Mouse (Mus musculus): Measurements from ENCODE around the gene Cldnd2. TPM values are rescaled to one million over a fixed set of nuclear protein-coding genes. Genes with fewer than 3 reads are reported as not detected.

Cldnd2 gene
- total and polyA plus RNA-seq, 2 experiments from 2014 or later = not detected

DNA sequence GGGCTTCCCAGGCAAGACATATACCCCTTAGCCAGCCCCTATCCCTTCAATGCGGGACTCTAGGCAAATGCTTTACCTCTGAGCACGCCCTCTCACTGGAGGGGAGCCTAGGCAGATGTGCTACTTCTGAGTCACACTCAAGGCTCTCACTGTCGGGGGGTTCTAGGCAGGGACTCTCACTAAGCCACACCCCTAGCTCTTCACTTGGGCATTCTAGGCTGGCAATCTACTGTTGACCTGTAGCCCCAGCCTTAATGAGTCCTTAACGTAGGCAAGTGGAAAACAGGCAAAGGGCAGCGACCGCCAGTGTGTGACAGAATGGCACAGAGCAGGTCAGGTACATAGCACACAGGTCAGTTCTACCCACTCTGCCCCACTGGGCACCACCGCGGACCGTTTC is 50.3 kb downstream of the Cldnd2 start:
- DNase-seq (ENCODE audit: low spot score) (no peak), ATAC-seq (ENCODE audit: low FRiP score) (peak; percentile 8; the same call in 1 of the 2 replicates)
- H3K36me3 ChIP-seq (ENCODE audit: insufficient read depth, low read length) = no peaks in the 10 kb centered on the region
- no peaks in the 10 kb centered on the region for H3K27me3 ChIP-seq (ENCODE audit: insufficient read depth, low read length)
- peaks cover 4% of the 10 kb centered on the region; the same call in 1 of the 2 replicates for H3K4me1 ChIP-seq (ENCODE audit: insufficient read depth, low read length)
- H3K27ac ChIP-seq (ENCODE audit: low read depth, low read length) = 0 out of 2 replicates have a peak overlapping the region, but pooled peaks have one; percentile 12
- 71% methylated on average over 9 of the region's 9 CpGs for WGBS
- peak overlapping the region; percentile 78; the same call in 1 of the 2 replicates for H3K4me3 ChIP-seq (ENCODE audit: low read depth, low read length)
- no peaks in the 10 kb centered on the region for H3K9me3 ChIP-seq (ENCODE audit: low read length)
- H3K9ac ChIP-seq (replicated peaks; ENCODE audit: low read length, poor library complexity, severe bottlenecking) = no peak overlapping the region; the same call in 1 of the 2 replicates
- no peak for TF ChIP-seq CTCF (IDR thresholded peaks at IDR 0.05)
- peak overlapping the region; percentile 45 for H3K4me2 ChIP-seq (ENCODE audit: low read depth, low read length, poor library complexity, severe bottlenecking)

Small RNA genes within 50 kb of the gene (microRNA-seq; reads per million reads assigned to microRNA genes)
- gene Mir7051 (ENCODE audit: borderline number of aligned reads) = not detected

Other genes with a start within 250 kb of the Cldnd2 start
- gene Zfp715, start 127.5 kb upstream of the Cldnd2 start, total RNA-seq (2014; rRNA removed) = 25.8 and 33.1 TPM in 2 replicates
- 16.5 and 17.1 TPM in 2 replicates for gene Zfp715, start 127.5 kb upstream of the Cldnd2 start, polyA plus RNA-seq (2015; fragmentation: Nextera tagmentation; extraction: Ambion mirVana)
- 0.09 and 0.22 TPM in 2 replicates for gene Siglecf, start 89.4 kb upstream of the Cldnd2 start, total RNA-seq (2014; rRNA removed)
- 0.11 and 0.26 TPM in 2 replicates for gene Siglecf, start 89.4 kb upstream of the Cldnd2 start, polyA plus RNA-seq (2015; fragmentation: Nextera tagmentation; extraction: Ambion mirVana)
- 0.05 TPM in 1 of 2 replicates, not detected in the other for gene Siglecg, start 32.6 kb upstream of the Cldnd2 start, total RNA-seq (2014; rRNA removed)
- not detected in 2 replicates for gene Siglecg, start 32.6 kb upstream of the Cldnd2 start, polyA plus RNA-seq (2015; fragmentation: Nextera tagmentation; extraction: Ambion mirVana)
- gene Lim2, start 13.1 kb upstream of the Cldnd2 start, total RNA-seq (2014; rRNA removed) = not detected in 2 replicates
- not detected in 2 replicates for gene Lim2, start 13.1 kb upstream of the Cldnd2 start, polyA plus RNA-seq (2015; fragmentation: Nextera tagmentation; extraction: Ambion mirVana)
- not detected in 2 replicates for gene Nkg7, start 3.7 kb upstream of the Cldnd2 start, total RNA-seq (2014; rRNA removed)
- 0.32 TPM in 1 of 2 replicates, not detected in the other for gene Nkg7, start 3.7 kb upstream of the Cldnd2 start, polyA plus RNA-seq (2015; fragmentation: Nextera tagmentation; extraction: Ambion mirVana)
- gene Etfb, start 3.3 kb downstream of the Cldnd2 start, total RNA-seq (2014; rRNA removed) = 27.0 and 28.6 TPM in 2 replicates
- 94.0 and 97.8 TPM in 2 replicates for gene Etfb, start 3.3 kb downstream of the Cldnd2 start, polyA plus RNA-seq (2015; fragmentation: Nextera tagmentation; extraction: Ambion mirVana)
- 1.7 and 6.6 TPM in 2 replicates for gene Gm45233, start 3.3 kb downstream of the Cldnd2 start, total RNA-seq (2014; rRNA removed)
- 0.44 and 0.71 TPM in 2 replicates for gene Gm45233, start 3.3 kb downstream of the Cldnd2 start, polyA plus RNA-seq (2015; fragmentation: Nextera tagmentation; extraction: Ambion mirVana)
- 25.8 and 40.2 TPM in 2 replicates for gene Vsig10l, start 22.4 kb downstream of the Cldnd2 start, total RNA-seq (2014; rRNA removed)
- 29.0 and 29.7 TPM in 2 replicates for gene Vsig10l, start 22.4 kb downstream of the Cldnd2 start, polyA plus RNA-seq (2015; fragmentation: Nextera tagmentation; extraction: Ambion mirVana)
- gene Iglon5, start 49.3 kb downstream of the Cldnd2 start, total RNA-seq (2014; rRNA removed) = 54.7 and 72.4 TPM in 2 replicates
- gene Iglon5, start 49.3 kb downstream of the Cldnd2 start, polyA plus RNA-seq (2015; fragmentation: Nextera tagmentation; extraction: Ambion mirVana) = 7.8 and 7.9 TPM in 2 replicates
- gene 4931406B18Rik, start 65.2 kb downstream of the Cldnd2 start, total RNA-seq (2014; rRNA removed) = not detected in 2 replicates
- gene 4931406B18Rik, start 65.2 kb downstream of the Cldnd2 start, polyA plus RNA-seq (2015; fragmentation: Nextera tagmentation; extraction: Ambion mirVana) = not detected in 2 replicates
- gene Cd33, start 103.6 kb downstream of the Cldnd2 start, total RNA-seq (2014; rRNA removed) = 1.5 TPM in 2 replicates
- 1.4 and 2.1 TPM in 2 replicates for gene Cd33, start 103.6 kb downstream of the Cldnd2 start, polyA plus RNA-seq (2015; fragmentation: Nextera tagmentation; extraction: Ambion mirVana)
- gene Zfp658, start 121.5 kb downstream of the Cldnd2 start, total RNA-seq (2014; rRNA removed) = 9.4 and 13.0 TPM in 2 replicates
- 2.4 and 3.1 TPM in 2 replicates for gene Zfp658, start 121.5 kb downstream of the Cldnd2 start, polyA plus RNA-seq (2015; fragmentation: Nextera tagmentation; extraction: Ambion mirVana)
- gene Zfp719, start 138.8 kb downstream of the Cldnd2 start, total RNA-seq (2014; rRNA removed) = 13.9 and 15.5 TPM in 2 replicates
- 4.9 and 5.5 TPM in 2 replicates for gene Zfp719, start 138.8 kb downstream of the Cldnd2 start, polyA plus RNA-seq (2015; fragmentation: Nextera tagmentation; extraction: Ambion mirVana)
- 1.3 and 1.6 TPM in 2 replicates for gene Zfp819, start 166.4 kb downstream of the Cldnd2 start, total RNA-seq (2014; rRNA removed)
- gene Zfp819, start 166.4 kb downstream of the Cldnd2 start, polyA plus RNA-seq (2015; fragmentation: Nextera tagmentation; extraction: Ambion mirVana) = 0.23 and 0.49 TPM in 2 replicates
- not detected in 2 replicates for gene Ceacam18, start 193.9 kb downstream of the Cldnd2 start, total RNA-seq (2014; rRNA removed)
- gene Ceacam18, start 193.9 kb downstream of the Cldnd2 start, polyA plus RNA-seq (2015; fragmentation: Nextera tagmentation; extraction: Ambion mirVana) = not detected in 2 replicates
- not detected in 2 replicates for gene Siglece, start 219.4 kb downstream of the Cldnd2 start, total RNA-seq (2014; rRNA removed)
- gene Siglece, start 219.4 kb downstream of the Cldnd2 start, polyA plus RNA-seq (2015; fragmentation: Nextera tagmentation; extraction: Ambion mirVana) = 0.43 TPM in 1 of 2 replicates, not detected in the other
- 36.7 and 40.4 TPM in 2 replicates for gene Ctu1, start 231.2 kb downstream of the Cldnd2 start, total RNA-seq (2014; rRNA removed)
- 21.2 and 21.6 TPM in 2 replicates for gene Ctu1, start 231.2 kb downstream of the Cldnd2 start, polyA plus RNA-seq (2015; fragmentation: Nextera tagmentation; extraction: Ambion mirVana)
- not detected in 2 replicates for gene Klk14, start 249.6 kb downstream of the Cldnd2 start, total RNA-seq (2014; rRNA removed)
- gene Klk14, start 249.6 kb downstream of the Cldnd2 start, polyA plus RNA-seq (2015; fragmentation: Nextera tagmentation; extraction: Ambion mirVana) = not detected in 2 replicates

Data from midbrain, postnatal 0 days (tissue).